Mouse (Mus musculus) lung, embryonic 15.5 days (tissue): ENCODE measurements around the gene Banp. TPM values are rescaled to one million over a fixed set of nuclear protein-coding genes. Genes with fewer than 3 reads are reported as not detected.

ENCODE experiments used
- ATAC-seq: fragments of 200-750 bp; cut with Nextera tagmentation; 2 replicates; pipeline ENCODE4 v1.8.0; 2017; ENCODE audit warnings: moderate number of reproducible peaks, borderline replicate concordance; ENCODE audit not compliant: low FRiP score, low TSS enrichment; ENCODE audit errors: extremely low read depth
- H3K27ac ChIP-seq: fragments of 300-500 bp; sonication (generic); 2 replicates; pipeline ENCODE4 v1.5.1; 2015; ENCODE audit warnings: moderate library complexity, mild to moderate bottlenecking, inconsistent platforms
- H3K27me3 ChIP-seq: fragments of 300-500 bp; sonication (generic); 2 replicates; pipeline ENCODE4 v1.6.1; 2015; ENCODE audit warnings: inconsistent platforms
- H3K36me3 ChIP-seq: fragments of 300-500 bp; sonication (generic); 2 replicates; pipeline ENCODE4 v1.6.1; 2015; ENCODE audit warnings: inconsistent platforms
- H3K4me1 ChIP-seq: fragments of 300-500 bp; sonication (generic); 2 replicates; pipeline ENCODE4 v1.6.1; 2015; ENCODE audit warnings: inconsistent platforms
- H3K4me2 ChIP-seq: fragments of 300-500 bp; sonication (generic); 2 replicates; pipeline ENCODE4 v1.6.1; 2015; ENCODE audit warnings: inconsistent platforms, mild to moderate bottlenecking, moderate library complexity
- H3K4me3 ChIP-seq: fragments of 300-500 bp; sonication (generic); 2 replicates; pipeline ENCODE4 v1.5.1; 2015; ENCODE audit warnings: mild to moderate bottlenecking, inconsistent platforms
- H3K9ac ChIP-seq: fragments of 300-500 bp; sonication (generic); 2 replicates; pipeline ENCODE4 v1.6.1; 2015; ENCODE audit warnings: inconsistent platforms
- H3K9me3 ChIP-seq: fragments of 300-500 bp; sonication (generic); 2 replicates; pipeline ENCODE4 v1.6.1; 2016; ENCODE audit warnings: inconsistent platforms
- WGBS: fragments of 180-500 bp; shearing (Covaris S2); methylation state at CpG from one replicate; pipeline ENCODE4 v1.1.7; 2015; 5-methylcytosine and 5-hydroxymethylcytosine counted together
- polyA plus RNA-seq: library from polyadenylated mRNA; unstranded; fragments of >200 nt; fragmentation: Nextera tagmentation; extraction: Ambion mirVana; gene quantifications from 2 replicates; pipeline ENCODE4 v1.2.1, GENCODE M21; 2015

Banp gene
- polyA plus RNA-seq, 1 experiment from 2014 or later, result 50.4 TPM

- H3K4me3 ChIP-seq, result no peak within 1 kb of the TSS
- no peak within 1 kb of the TSS for H3K9ac ChIP-seq
- no peaks in the 10 kb centered on the region for H3K27me3 ChIP-seq
- peaks cover 26% of the 10 kb centered on the region for H3K4me1 ChIP-seq
- no peak for ATAC-seq
- H3K27ac ChIP-seq, result no peak within 1 kb of the TSS
- H3K4me2 ChIP-seq, result no peak within 1 kb of the TSS
- H3K36me3 ChIP-seq, result no peaks in the 10 kb centered on the region
- no peaks in the 10 kb centered on the region for H3K9me3 ChIP-seq
These were observed 4.7 kb upstream of the Banp start, which contains the start of gene Car5a for GRCm38 (mm10) chr8:121944831-121945230. Gene Car5a, minus strand, starts transcription at chr8:121944904.

GRCm38 (mm10) chr8:121946351-121946750, 3.2 kb upstream of the Banp start:
- WGBS, result 87% methylated on average over 7 of the region's 7 CpGs
- no peak overlapping the region for H3K4me2 ChIP-seq
- ATAC-seq, result no peak
- H3K9me3 ChIP-seq, result no peaks in the 10 kb centered on the region
- H3K4me1 ChIP-seq, result peaks cover 26% of the 10 kb centered on the region
- H3K4me3 ChIP-seq, result no peak overlapping the region
- no peaks in the 10 kb centered on the region for H3K36me3 ChIP-seq
- no peaks in the 10 kb centered on the region for H3K27me3 ChIP-seq
- no peak overlapping the region for H3K27ac ChIP-seq
- no peak overlapping the region for H3K9ac ChIP-seq

- WGBS, result 31% methylated on average over 19 of the region's 19 CpGs
- Histone ChIP-seq H3K9me3 (no peaks in the 10 kb centered on the region), H3K9ac (peak overlapping the region; percentile 49), H3K27me3 (no peaks in the 10 kb centered on the region), H3K4me2 (peak overlapping the region; percentile 77), H3K36me3 (no peaks in the 10 kb centered on the region), H3K4me3 (peak overlapping the region; percentile 40), H3K4me1 (peaks cover 32% of the 10 kb centered on the region), H3K27ac (peak overlapping the region; percentile 94)
- ATAC-seq, result no peak
These were observed 2.4 kb upstream of the Banp start for GRCm38 (mm10) chr8:121947047-121947752.

- Histone ChIP-seq H3K27me3 (no peaks in the 10 kb centered on the region), H3K4me3 (peak overlapping the region; percentile 40), H3K9ac (peak overlapping the region; percentile 49), H3K4me1 (peaks cover 38% of the 10 kb centered on the region), H3K27ac (peak overlapping the region; percentile 94), H3K36me3 (no peaks in the 10 kb centered on the region), H3K9me3 (no peaks in the 10 kb centered on the region), H3K4me2 (peak overlapping the region; percentile 77)
- ATAC-seq, result peak; percentile 45; the same call in 1 of the 2 replicates
- WGBS, result under 1% methylated on average over 18 of the region's 18 CpGs
These were observed 1.8 kb upstream of the Banp start for GRCm38 (mm10) chr8:121947753-121948141.

- Histone ChIP-seq H3K4me1 (peaks cover 42% of the 10 kb centered on the region), H3K4me2 (peak overlapping the region; percentile 77), H3K27me3 (no peaks in the 10 kb centered on the region), H3K4me3 (peak overlapping the region; percentile 40), H3K9ac (peak overlapping the region; percentile 49), H3K9me3 (no peaks in the 10 kb centered on the region), H3K36me3 (0 out of 2 replicates have a peak, but pooled peaks cover 4% of the 10 kb centered on the region), H3K27ac (peak overlapping the region; percentile 94)
- 52% methylated on average over 19 of the region's 19 CpGs for WGBS
- ATAC-seq, result no peak
These were observed 1.0 kb upstream of the Banp start for GRCm38 (mm10) chr8:121948321-121949145.

- Histone ChIP-seq H3K4me1 (peaks cover 51% of the 10 kb centered on the region), H3K9ac (peak overlapping the region; percentile 87), H3K27me3 (no peaks in the 10 kb centered on the region), H3K9me3 (no peaks in the 10 kb centered on the region), H3K4me2 (peak overlapping the region; percentile 75), H3K27ac (peak overlapping the region; percentile 96), H3K36me3 (peaks cover 15% of the 10 kb centered on the region; the same call in 1 of the 2 replicates), H3K4me3 (peak overlapping the region; percentile 62)
- under 1% methylated on average over 66 of the region's 66 CpGs for WGBS
- peak; percentile 95 for ATAC-seq
These were observed 595 bp downstream of the Banp start for GRCm38 (mm10) chr8:121949941-121950748.

GRCm38 (mm10) chr8:121950749-121951655, 1.5 kb downstream of the Banp start:
- Histone ChIP-seq H3K4me2 (peak overlapping the region; percentile 75), H3K9me3 (no peaks in the 10 kb centered on the region), H3K4me3 (peak overlapping the region; percentile 62), H3K27ac (peak overlapping the region; percentile 96), H3K36me3 (peaks cover 22% of the 10 kb centered on the region; the same call in 1 of the 2 replicates), H3K9ac (peak overlapping the region; percentile 87), H3K27me3 (no peaks in the 10 kb centered on the region), H3K4me1 (peaks cover 51% of the 10 kb centered on the region)
- WGBS, result under 1% methylated on average over 90 of the region's 97 CpGs
- no peak for ATAC-seq

GRCm38 (mm10) chr8:121951656-121952009, 2.1 kb downstream of the Banp start:
- peaks cover 51% of the 10 kb centered on the region for H3K4me1 ChIP-seq
- peak overlapping the region; percentile 96 for H3K27ac ChIP-seq
- H3K9ac ChIP-seq, result peak overlapping the region; percentile 87
- H3K36me3 ChIP-seq, result peaks cover 26% of the 10 kb centered on the region; the same call in 1 of the 2 replicates
- H3K4me2 ChIP-seq, result peak overlapping the region; percentile 75
- ATAC-seq, result no peak
- H3K27me3 ChIP-seq, result no peaks in the 10 kb centered on the region
- H3K9me3 ChIP-seq, result no peaks in the 10 kb centered on the region
- WGBS, result 15% methylated on average over 7 of the region's 7 CpGs
- H3K4me3 ChIP-seq, result peak overlapping the region; percentile 62

- Histone ChIP-seq H3K27ac (no peak overlapping the region), H3K27me3 (no peaks in the 10 kb centered on the region), H3K4me1 (peaks cover 48% of the 10 kb centered on the region), H3K9me3 (no peaks in the 10 kb centered on the region), H3K4me2 (peak overlapping the region; percentile 75), H3K36me3 (peaks cover 26% of the 10 kb centered on the region; the same call in 1 of the 2 replicates), H3K4me3 (peak overlapping the region; percentile 62; the same call in 1 of the 2 replicates), H3K9ac (0 out of 2 replicates have a peak overlapping the region, but pooled peaks have one; percentile 5)
- ATAC-seq, result no peak
These were observed 2.6 kb downstream of the Banp start for GRCm38 (mm10) chr8:121952122-121952521.

- 88% methylated on average over 7 of the region's 7 CpGs for WGBS
- no peaks in the 10 kb centered on the region for H3K27me3 ChIP-seq
- ATAC-seq, result no peak
- no peaks in the 10 kb centered on the region for H3K9me3 ChIP-seq
- H3K36me3 ChIP-seq, result peaks cover 26% of the 10 kb centered on the region; the same call in 1 of the 2 replicates
- H3K9ac ChIP-seq, result 0 out of 2 replicates have a peak overlapping the region, but pooled peaks have one; percentile 5
- peak overlapping the region; percentile 75 for H3K4me2 ChIP-seq
- H3K27ac ChIP-seq, result no peak overlapping the region
- 0 out of 2 replicates have a peak overlapping the region, but pooled peaks have one; percentile 62 for H3K4me3 ChIP-seq
- H3K4me1 ChIP-seq, result peaks cover 43% of the 10 kb centered on the region
These were observed 3.2 kb downstream of the Banp start for GRCm38 (mm10) chr8:121952800-121953199.
